Mouse (Mus musculus) adrenal gland, adult (tissue): Measurements from ENCODE around the gene Scrg1.
"Not testable (repeated sequence)": the region's sequence is repeated elsewhere in the genome, so short reads cannot be mapped to it uniquely, and the experiment has no call there.

Source experiments
- DNase-seq, 2 experiments: peaks; one replicate each; pipeline ENCODE4 v3.0.0; 2022 to 2023; ENCODE audit warnings: low spot score in 1 of 2; ENCODE audit not compliant: inconsistent age in 2 of 2

Scrg1 gene

DNA sequence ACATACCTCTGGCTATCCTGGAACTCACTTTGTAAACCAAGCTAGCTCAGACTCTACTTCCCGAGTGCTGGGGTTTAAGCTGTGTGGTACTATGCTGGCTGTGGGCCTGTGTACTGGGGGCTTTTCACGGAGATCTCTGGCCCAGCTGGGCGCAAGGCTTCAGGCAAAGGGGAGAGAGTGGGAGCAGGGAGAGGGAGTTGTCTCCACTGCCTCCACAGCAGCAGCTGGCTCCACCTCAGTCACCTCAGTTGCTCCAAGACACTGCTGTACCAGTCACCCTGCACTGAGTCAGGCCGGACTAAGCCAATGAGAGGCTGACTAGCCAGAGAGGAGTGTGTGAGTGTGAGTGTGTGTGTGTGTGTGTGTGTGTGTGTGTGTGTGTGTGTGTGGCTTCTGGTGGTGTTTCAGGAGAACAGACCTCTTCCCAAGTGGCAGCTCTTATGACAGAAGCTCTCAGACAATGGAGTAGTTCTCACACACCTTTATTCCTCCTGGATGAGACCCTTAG, 51.9 kb downstream of the Scrg1 start:
- DNase-seq, result no peak

DNA sequence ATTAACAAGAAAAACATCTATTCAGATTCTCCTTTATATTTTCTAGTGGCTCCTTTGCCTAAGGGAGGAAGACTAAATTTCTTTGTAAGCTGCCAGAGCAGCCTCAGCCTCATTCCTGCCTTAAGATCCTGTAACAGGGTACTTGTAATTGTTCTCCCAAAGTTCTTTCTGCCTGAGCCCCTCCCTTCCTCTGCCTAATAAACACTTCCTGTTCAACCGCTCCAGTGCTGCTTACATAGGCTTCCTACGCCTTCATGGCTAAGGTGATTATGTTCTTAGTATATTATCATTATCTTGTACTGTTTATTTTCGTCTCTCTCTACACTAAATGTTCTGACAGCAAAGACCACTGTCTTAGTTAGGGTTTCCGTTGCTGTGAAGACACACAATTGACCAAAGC, 52.9 kb downstream of the Scrg1 start:
- no peak for DNase-seq

DNA sequence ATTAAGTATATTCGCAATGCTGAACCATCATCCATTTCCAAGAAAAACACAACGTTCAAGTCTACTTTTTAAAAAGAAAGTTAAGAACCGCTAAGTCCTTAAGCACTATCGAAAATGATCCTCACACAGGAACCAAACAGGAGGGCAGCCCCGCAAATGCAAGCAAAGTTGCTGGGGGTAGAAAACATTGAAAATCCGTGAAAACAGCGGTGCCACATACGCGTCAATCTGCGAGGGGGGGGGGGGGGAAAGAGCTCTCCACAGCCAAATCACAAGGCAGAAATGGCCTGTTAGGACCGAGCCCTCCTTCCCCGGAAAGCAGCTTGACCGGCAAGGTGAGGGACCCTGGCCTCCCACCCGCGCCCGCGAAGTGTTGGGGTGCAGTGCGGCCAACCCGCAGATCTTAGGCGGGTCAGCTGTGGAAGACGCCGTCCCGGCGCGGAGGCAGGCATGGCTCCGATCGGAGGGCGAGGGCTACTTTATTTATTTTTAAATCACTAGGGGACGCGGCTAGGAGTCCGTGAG, 55.1 kb downstream of the Scrg1 start:
- DNase-seq, result peak in 1 of 2 experiments; percentile 47

DNA sequence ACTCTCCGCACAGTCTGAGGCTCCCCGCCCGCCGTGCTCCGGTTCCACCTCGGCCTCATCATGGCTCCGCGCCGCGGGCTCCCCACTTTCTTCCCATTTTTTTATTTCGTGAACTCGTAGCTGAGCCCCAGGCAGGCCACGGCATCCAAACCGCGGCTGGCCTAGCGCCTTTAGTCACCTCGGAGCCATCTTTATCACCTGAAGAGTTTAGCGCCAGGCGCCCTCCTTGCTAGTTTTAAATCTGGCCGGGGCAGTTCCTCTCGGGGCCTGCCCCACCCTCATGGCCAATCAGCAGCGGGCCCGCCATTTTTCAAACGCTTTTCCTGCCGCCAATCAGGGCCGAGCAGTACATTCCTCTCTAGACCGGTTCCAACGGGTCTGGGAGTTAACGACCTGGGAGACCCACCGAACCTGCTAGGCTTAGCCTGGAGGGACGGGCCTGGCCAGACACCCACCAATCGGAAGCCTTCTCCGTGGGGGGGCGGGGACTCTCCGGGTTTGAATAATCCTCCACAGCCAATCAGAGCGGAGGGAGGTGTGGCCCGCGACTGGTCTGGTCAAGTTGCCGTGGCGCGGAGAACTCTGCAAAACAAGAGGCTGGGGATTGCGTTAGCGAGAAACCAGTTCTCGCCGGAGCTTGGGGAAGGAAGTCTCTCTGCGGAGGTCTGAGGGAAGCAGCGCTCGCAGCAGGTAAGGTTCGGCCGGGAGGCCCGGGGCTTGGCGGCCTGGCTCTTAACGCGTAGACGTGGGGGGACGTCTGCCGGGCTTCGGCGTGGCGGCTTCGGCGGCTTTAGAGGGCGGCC, 55.8 kb downstream of the Scrg1 start, which contains the start of gene Hmgb2:
Gene Hmgb2, plus strand, starts transcription at position 592 of the 803 bp plus-strand sequence.
- DNase-seq, result peak; percentile 100

DNA sequence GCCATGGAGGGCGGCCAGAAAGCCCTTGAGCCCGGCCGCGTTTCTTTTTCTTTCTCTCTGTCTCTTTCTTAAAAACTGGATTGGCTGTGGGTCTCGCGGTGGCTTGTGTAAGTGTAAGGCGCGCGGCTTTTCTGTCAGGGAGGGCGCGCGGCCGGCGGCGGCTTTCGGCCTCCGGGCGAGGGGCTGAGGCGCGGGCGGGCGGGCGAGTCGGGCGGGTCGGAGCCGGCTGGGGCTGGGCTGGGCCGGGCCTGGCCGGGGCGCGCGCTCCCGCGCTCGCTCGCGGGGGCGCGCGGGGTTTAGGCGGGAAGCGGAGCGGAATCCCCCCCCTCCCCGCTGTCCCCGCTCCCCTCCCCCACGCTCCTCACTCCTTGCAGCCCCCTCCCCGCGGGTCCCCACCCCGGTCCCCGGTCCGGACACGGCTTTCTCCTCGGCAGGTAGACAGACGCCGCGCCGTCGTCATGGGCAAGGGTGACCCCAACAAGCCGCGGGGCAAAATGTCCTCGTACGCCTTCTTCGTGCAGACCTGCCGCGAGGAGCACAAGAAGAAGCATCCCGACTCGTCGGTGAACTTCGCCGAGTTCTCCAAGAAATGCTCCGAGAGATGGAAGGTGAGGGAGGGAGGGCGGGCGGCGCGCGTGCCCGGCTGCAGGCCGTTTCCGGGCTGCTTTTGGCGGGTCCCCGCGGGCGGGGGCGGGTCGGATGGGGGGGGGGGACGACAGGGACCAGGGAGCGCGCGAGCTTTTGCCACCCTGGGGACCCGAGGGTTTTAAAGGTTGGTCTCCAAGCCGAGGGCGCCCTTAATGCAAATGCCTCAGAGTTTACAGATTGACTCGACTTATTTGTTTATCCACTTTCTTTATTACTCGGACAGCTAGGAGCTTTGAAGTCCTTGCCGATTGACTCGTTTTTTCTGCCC, 56.7 kb downstream of the Scrg1 start:
- peak; percentile 49 to 74 for DNase-seq

DNA sequence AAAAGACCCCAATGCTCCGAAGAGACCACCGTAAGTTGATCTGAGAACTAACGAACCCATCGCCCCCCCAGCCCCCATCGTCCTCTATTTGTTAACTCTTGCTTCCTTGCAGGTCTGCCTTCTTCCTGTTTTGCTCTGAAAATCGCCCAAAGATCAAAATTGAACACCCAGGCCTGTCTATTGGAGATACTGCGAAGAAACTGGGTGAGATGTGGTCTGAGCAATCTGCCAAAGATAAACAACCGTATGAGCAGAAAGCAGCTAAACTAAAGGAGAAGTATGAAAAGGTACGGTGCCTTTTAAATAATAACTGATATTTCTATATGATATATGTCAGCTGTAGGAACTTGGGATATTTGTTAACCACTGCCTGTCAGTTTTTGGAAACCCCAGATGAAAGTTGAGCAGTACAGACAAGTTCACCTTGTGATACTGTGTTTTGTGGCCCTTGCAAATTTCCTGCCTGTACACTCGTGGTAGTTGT, 57.5 kb downstream of the Scrg1 start:
- DNase-seq, result not testable (repeated sequence)

DNA sequence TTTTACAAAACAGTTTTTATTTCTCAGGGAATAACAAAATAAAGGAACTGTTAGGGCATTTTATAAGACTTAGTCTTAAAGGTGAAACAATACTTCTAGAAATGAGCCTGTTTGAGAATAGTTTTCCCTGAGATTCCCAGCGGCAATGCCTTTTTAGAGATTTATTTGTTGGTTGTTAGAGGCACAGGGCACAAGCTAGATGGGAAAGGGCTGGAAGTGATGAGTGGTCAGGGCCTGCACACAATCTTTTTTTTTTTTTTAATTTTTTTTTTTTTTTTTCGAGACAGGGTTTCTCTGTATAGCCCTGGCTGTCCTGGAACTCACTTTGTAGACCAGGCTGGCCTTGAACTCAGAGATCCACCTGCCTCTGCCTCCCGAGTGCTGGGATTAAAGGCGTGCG, 61.0 kb downstream of the Scrg1 start:
- not testable (repeated sequence) for DNase-seq

DNA sequence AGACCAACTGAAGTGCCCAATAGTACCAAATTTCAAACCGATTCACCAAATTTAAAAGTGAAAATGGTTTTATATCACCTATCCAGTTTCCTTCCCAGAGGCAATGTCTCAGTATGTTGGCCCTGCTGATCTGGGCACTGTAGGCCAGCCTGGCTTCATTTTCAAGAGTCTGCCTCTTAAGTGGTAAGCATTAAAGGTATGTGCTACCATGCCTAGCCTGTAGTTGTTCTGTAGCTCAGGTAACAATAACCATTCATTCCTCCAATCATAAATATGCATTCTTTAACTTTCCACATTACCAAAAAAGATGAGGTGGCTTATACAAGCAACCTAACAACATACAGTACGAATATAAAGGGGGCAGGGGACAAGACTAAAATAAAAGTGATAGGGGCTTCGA, 62.0 kb downstream of the Scrg1 start:
- DNase-seq, result no peak

DNA sequence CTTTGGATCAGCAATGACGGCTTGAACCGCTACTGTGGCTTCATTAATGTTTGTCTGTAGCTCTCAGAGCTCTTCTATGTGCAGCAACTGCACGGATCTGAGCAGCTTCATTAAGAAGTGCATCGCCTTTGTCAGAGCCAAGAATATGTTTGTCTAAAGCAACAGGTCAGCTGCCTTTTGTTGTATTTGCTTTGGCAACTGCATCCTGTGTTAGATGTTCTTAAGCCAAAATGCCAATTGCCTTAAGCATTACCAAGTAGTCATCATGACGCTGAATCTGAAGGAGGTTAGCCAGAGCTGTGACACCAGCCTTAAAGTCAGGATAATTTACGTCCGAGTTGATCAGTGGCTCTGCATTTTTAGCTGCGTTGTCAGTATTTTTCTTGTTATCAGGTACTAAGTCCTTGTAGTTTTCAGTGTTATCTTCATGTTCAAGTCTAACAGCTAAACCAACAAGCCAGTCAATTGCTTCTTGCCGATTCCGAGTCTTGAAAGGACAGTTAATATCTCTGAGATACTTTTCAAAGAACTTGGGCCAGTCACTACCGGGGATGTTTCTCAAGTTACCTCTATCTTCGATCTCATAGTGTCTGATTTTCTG, 64.6 kb downstream of the Scrg1 start:
- peak in 1 of 2 experiments; percentile 53 for DNase-seq
